Mouse (Mus musculus) spleen, adult 2 months (tissue): Measurements from ENCODE around the gene Gstp3.

ENCODE experiments used
- CTCF ChIP-seq: fragments of 200-500 bp; IDR thresholded peaks from 2 replicates; pipeline ENCODE4 v1.5.1; 2011; ENCODE audit warnings: mild to moderate bottlenecking, inconsistent platforms; ENCODE audit not compliant: insufficient read depth, insufficient read length, insufficient replicate concordance; ENCODE audit errors: extremely low read depth
- POLR2A ChIP-seq: fragments of 200-500 bp; IDR thresholded peaks from 2 replicates; pipeline ENCODE4 v1.6.1; 2011; ENCODE audit warnings: low read depth, low read length, inconsistent platforms

GRCm38 (mm10) chr19:4018743-4019583 is 40.4 kb downstream of the Gstp3 start:
- TF ChIP-seq POLR2A (no peak), CTCF (peak; percentile 69; the same call in 1 of the 2 replicates)
